Mouse (Mus musculus): ENCODE measurements around the gene Rgs19. TPM values are rescaled to one million over a fixed set of nuclear protein-coding genes. Genes with fewer than 3 reads are reported as not detected.

Gene Rgs19
- total RNA-seq, 2 experiments from 2014 or later = 44.0 to 44.1 TPM

DNA sequence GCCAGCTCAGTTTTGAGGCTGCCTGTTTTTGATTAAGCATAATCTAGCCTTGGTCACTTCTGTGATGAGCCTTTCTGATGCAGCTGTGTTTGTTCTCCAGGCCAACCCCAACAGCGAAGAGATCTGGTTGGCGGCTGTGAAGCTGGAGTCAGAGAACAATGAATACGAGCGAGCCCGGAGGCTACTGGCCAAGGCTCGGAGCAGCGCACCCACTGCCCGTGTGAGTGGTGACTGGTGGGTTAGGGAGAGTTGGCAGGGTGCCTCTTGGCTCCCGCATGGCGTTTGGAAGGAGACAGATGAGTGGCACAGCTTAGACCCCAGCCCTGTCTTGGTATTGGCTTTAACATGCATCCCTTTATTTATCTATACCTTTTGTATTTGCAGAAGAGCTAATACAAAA lies 44.9 kb downstream of the Rgs19 start:
- DNase-seq = no peak

GRCm38 (mm10) chr2:181646626-181647472 lies 46.9 kb downstream of the Rgs19 start:
- DNase-seq = no peak

- DNase-seq = no peak
Observed at GRCm38 (mm10) chr2:181645666-181646065, 48.1 kb downstream of the Rgs19 start.

- no peak for DNase-seq
Observed at GRCm38 (mm10) chr2:181644361-181644760, 49.4 kb downstream of the Rgs19 start.

Other genes starting within 250 kb of the Rgs19 start
- 1 to 10 TPM; 5.8 to 6.2 TPM for gene Zbtb46, start 234.6 kb downstream of the Rgs19 start, total RNA-seq (2021)
- not detected for gene Abhd16b, start 200.8 kb downstream of the Rgs19 start, total RNA-seq (2021)
- 10 to 100 TPM; 77.7 to 87.1 TPM for gene Tpd52l2, start 196.8 kb downstream of the Rgs19 start, total RNA-seq (2021)
- gene Dnajc5, start 173.5 kb downstream of the Rgs19 start, total RNA-seq (2021) = 100 to 1,000 TPM; 252 to 275 TPM
- gene Uckl1, start 109.1 kb downstream of the Rgs19 start, total RNA-seq (2021) = 10 to 100 TPM; 59.6 to 60.7 TPM
- 10 to 100 TPM; 55.7 to 58.1 TPM for gene Prpf6, start 102.1 kb downstream of the Rgs19 start, total RNA-seq (2021)
- 100 to 1,000 TPM in 1 of 2 experiments, 10 to 100 TPM in 1; 96.3 to 101 TPM for gene Zfp512b, start 101.2 kb downstream of the Rgs19 start, total RNA-seq (2021)
- gene Samd10, start 94.8 kb downstream of the Rgs19 start, total RNA-seq (2021) = 10 to 100 TPM; 14.3 to 16.4 TPM
- gene Gm29797, start 36.9 kb downstream of the Rgs19 start, total RNA-seq (2021) = 1 to 10 TPM; 1.1 to 1.6 TPM
- 10 to 100 TPM in 1 of 2 experiments, 1 to 10 TPM in 1; 8.3 to 11.1 TPM for gene Sox18, start 22.3 kb downstream of the Rgs19 start, total RNA-seq (2021)
- 10 to 100 TPM; 60.6 to 62.0 TPM for gene Tcea2, start 13.7 kb downstream of the Rgs19 start, total RNA-seq (2021)
- not detected for gene Lkaaear1, start 4.5 kb upstream of the Rgs19 start, total RNA-seq (2021)
- gene Oprl1, start 21.0 kb upstream of the Rgs19 start, total RNA-seq (2021) = 10 to 100 TPM; 47.7 to 56.7 TPM
- 10 to 100 TPM; 26.3 to 27.8 TPM for gene Myt1, start 69.4 kb upstream of the Rgs19 start, total RNA-seq (2021)
- gene Pcmtd2, start 143.9 kb upstream of the Rgs19 start, total RNA-seq (2021) = 10 to 100 TPM; 87.3 to 91.1 TPM
- gene Polr3k, start 170.4 kb upstream of the Rgs19 start, total RNA-seq (2021) = 10 to 100 TPM; 29.5 to 36.2 TPM